Mouse (Mus musculus) CH12.LX (cell line): ENCODE measurements around the gene Aip.

Experiments
- CTCF ChIP-seq, 2 experiments: IDR thresholded peaks in 1 of 2; conservative IDR thresholded peaks in 1 of 2; 2 replicates each; pipeline ENCODE4 v1.5.1; 2011 to 2012; ENCODE audit warnings: low read depth in 2 of 2, low read length in 2 of 2, improper control_type of control experiment in 1 of 2, inconsistent platforms in 1 of 2, mild to moderate bottlenecking in 1 of 2, moderate library complexity in 1 of 2
- E2F4 ChIP-seq: IDR thresholded peaks from 2 replicates; pipeline ENCODE4 v1.6.1; 2011; ENCODE audit warnings: low read depth, low read length, improper control_type of control experiment; ENCODE audit not compliant: insufficient replicate concordance
- EP300 ChIP-seq: IDR thresholded peaks from 2 replicates; pipeline ENCODE4 v1.6.1; 2011; ENCODE audit warnings: low read length, improper control_type of control experiment
- HCFC1 ChIP-seq: IDR thresholded peaks from 2 replicates; pipeline ENCODE4 v1.6.1; 2012; ENCODE audit warnings: low read depth, mild to moderate bottlenecking, inconsistent platforms, low read length, improper control_type of control experiment
- JUN ChIP-seq: IDR thresholded peaks from 2 replicates; pipeline ENCODE4 v1.6.1; 2011; ENCODE audit warnings: low read depth, mild to moderate bottlenecking, low read length, improper control_type of control experiment, moderate library complexity; ENCODE audit not compliant: insufficient read depth
- MAFK ChIP-seq: IDR thresholded peaks from 2 replicates; pipeline ENCODE4 v1.6.1; 2011; ENCODE audit warnings: low read length, improper control_type of control experiment; ENCODE audit not compliant: insufficient replicate concordance
- MAZ ChIP-seq: IDR thresholded peaks from 2 replicates; pipeline ENCODE4 v1.6.1; 2012; ENCODE audit warnings: low read depth, mild to moderate bottlenecking, inconsistent platforms, low read length, improper control_type of control experiment, moderate library complexity
- MXI1 ChIP-seq: IDR thresholded peaks from 2 replicates; pipeline ENCODE4 v1.6.1; 2011; ENCODE audit warnings: mild to moderate bottlenecking, low read depth, low read length, improper control_type of control experiment
- NRF1 ChIP-seq: IDR thresholded peaks from 2 replicates; pipeline ENCODE4 v1.6.1; 2014; ENCODE audit warnings: low read depth, mild to moderate bottlenecking, inconsistent platforms, low read length, improper control_type of control experiment, moderate library complexity
- POLR2A ChIP-seq: IDR thresholded peaks from 2 replicates; pipeline ENCODE4 v1.6.1; 2011; ENCODE audit warnings: low read depth, mild to moderate bottlenecking, improper control_type of control experiment, low read length
- POLR2AphosphoS2 ChIP-seq: IDR thresholded peaks from 2 replicates; pipeline ENCODE4 v1.6.1; 2011; ENCODE audit warnings: low read depth, low read length, improper control_type of control experiment
- RCOR1 ChIP-seq: conservative IDR thresholded peaks from 2 replicates; pipeline ENCODE4 v1.6.1; 2012; ENCODE audit warnings: low read depth, mild to moderate bottlenecking, inconsistent platforms, low read length, improper control_type of control experiment
- SIN3A ChIP-seq: IDR thresholded peaks from 2 replicates; pipeline ENCODE4 v1.6.1; 2012; ENCODE audit warnings: low read length, improper control_type of control experiment, inconsistent platforms
- USF1 ChIP-seq: IDR thresholded peaks from 2 replicates; pipeline ENCODE4 v1.6.1; 2014; ENCODE audit warnings: low read depth, mild to moderate bottlenecking, inconsistent platforms, low read length, improper control_type of control experiment

DNA sequence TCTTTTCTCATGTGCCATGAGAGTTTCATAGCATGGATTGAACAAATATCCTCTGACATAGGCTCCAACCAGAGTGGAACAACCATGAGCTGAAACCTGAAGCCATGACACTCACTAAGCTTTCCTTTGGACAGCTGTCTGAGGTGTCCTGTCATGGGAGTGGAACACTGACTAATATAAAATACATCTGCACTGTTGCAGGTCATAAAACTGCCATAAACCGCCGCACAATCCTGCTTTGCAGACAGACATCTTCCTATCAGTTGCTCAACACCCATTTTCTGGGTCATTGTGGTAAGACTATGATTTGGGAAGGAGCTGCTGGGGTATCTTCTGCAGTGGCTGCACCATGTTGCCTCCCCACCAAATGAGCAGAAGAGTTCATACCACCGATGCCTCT is 32.9 kb downstream of the Aip start:
- TF ChIP-seq SIN3A, result no peak
- no peak for TF ChIP-seq POLR2A
- TF ChIP-seq USF1, result no peak
- no peak for TF ChIP-seq CTCF (conservative IDR thresholded peaks at IDR 0.05 in 1 of 2, IDR thresholded peaks at IDR 0.05 in 1 of 2; ENCODE audit: low read depth in 2 of 2, low read length in 2 of 2)
- no peak for TF ChIP-seq E2F4
- no peak for TF ChIP-seq POLR2AphosphoS2
- TF ChIP-seq EP300, result no peak
- TF ChIP-seq RCOR1, result no peak
- no peak for TF ChIP-seq MAFK
- TF ChIP-seq HCFC1, result no peak
- no peak for TF ChIP-seq JUN
- TF ChIP-seq MAZ, result no peak
- TF ChIP-seq NRF1, result no peak
- no peak for TF ChIP-seq MXI1
